Mouse (Mus musculus): ENCODE results near the gene Dazap1. TPM values are rescaled to one million over a fixed set of nuclear protein-coding genes. Genes with fewer than 3 reads are reported as not detected.

Gene Dazap1
- total RNA-seq, 2 experiments from 2014 or later, result 98.9 to 112 TPM

GRCm38 (mm10) chr10:80321670-80322581 is 60.6 kb downstream of the Dazap1 start:
- DNase-seq (ENCODE audit: low spot score in 2 of 2), result no peak

- no peak for DNase-seq (ENCODE audit: low spot score in 2 of 2)
Observed at GRCm38 (mm10) chr10:80322811-80323211, 61.5 kb downstream of the Dazap1 start.

GRCm38 (mm10) chr10:80323261-80324119 is 62.2 kb downstream of the Dazap1 start:
- DNase-seq (ENCODE audit: low spot score in 2 of 2), result peak in 1 of 2 experiments; percentile 64

- DNase-seq (ENCODE audit: low spot score in 2 of 2), result no peak
Observed at GRCm38 (mm10) chr10:80324120-80325037, 63.1 kb downstream of the Dazap1 start.

GRCm38 (mm10) chr10:80325045-80325444 is 63.8 kb downstream of the Dazap1 start:
- DNase-seq (ENCODE audit: low spot score in 2 of 2), result no peak

GRCm38 (mm10) chr10:80329273-80330081 is 68.2 kb downstream of the Dazap1 start, which contains the start of the genes Pcsk4 and Reep6:
Pcsk4 (minus strand) TSS chr10:80329498.
Reep6 (plus strand) TSS chr10:80329953.
- DNase-seq (ENCODE audit: low spot score in 2 of 2), result peak; percentile 94 to 95

- DNase-seq (ENCODE audit: low spot score in 2 of 2), result no peak
Observed at GRCm38 (mm10) chr10:80330084-80330483, 68.8 kb downstream of the Dazap1 start.

GRCm38 (mm10) chr10:80330888-80331287 is 69.6 kb downstream of the Dazap1 start:
- no peak for DNase-seq (ENCODE audit: low spot score in 2 of 2)

- DNase-seq (ENCODE audit: low spot score in 2 of 2), result no peak
Observed at GRCm38 (mm10) chr10:80331636-80332524, 70.6 kb downstream of the Dazap1 start.

GRCm38 (mm10) chr10:80332525-80332989 is 71.3 kb downstream of the Dazap1 start:
- no peak for DNase-seq (ENCODE audit: low spot score in 2 of 2)

GRCm38 (mm10) chr10:80336263-80336662 is 75.0 kb downstream of the Dazap1 start:
- DNase-seq (ENCODE audit: low spot score in 2 of 2), result no peak

Small RNA genes within 50 kb of the gene (microRNA-seq; reads per million reads assigned to microRNA genes)
- not detected for gene Mir6911

Other genes starting within 250 kb of the Dazap1 start
- 1 to 10 TPM; 4.0 to 4.7 TPM for gene Arhgap45, start 244.8 kb upstream of the Dazap1 start, total RNA-seq (2021)
- gene Polr2e, start 221.7 kb upstream of the Dazap1 start, total RNA-seq (2021), result 10 to 100 TPM; 77.3 to 77.7 TPM
- gene Gpx4, start 214.3 kb upstream of the Dazap1 start, total RNA-seq (2021), result 100 to 1,000 TPM; 339 to 434 TPM
- 10 to 100 TPM; 13.0 to 13.6 TPM for gene Sbno2, start 155.9 kb upstream of the Dazap1 start, total RNA-seq (2021)
- 100 to 1,000 TPM; 116 to 125 TPM for gene Stk11, start 145.7 kb upstream of the Dazap1 start, total RNA-seq (2021)
- gene Atp5d, start 122.9 kb upstream of the Dazap1 start, total RNA-seq (2021), result 100 to 1,000 TPM; 522 to 564 TPM
- 1 to 10 TPM; 2.2 to 2.7 TPM for gene Cbarp, start 120.7 kb upstream of the Dazap1 start, total RNA-seq (2021)
- 10 to 100 TPM; 67.7 to 74.0 TPM for gene Midn, start 113.2 kb upstream of the Dazap1 start, total RNA-seq (2021)
- 100 to 1,000 TPM; 107 to 153 TPM for gene Cirbp, start 95.5 kb upstream of the Dazap1 start, total RNA-seq (2021)
- gene 1600002K03Rik, start 88.5 kb upstream of the Dazap1 start, total RNA-seq (2021), result 1 to 10 TPM; 3.4 to 3.8 TPM
- 1 to 10 TPM; 3.5 to 3.7 TPM for gene Efna2, start 82.0 kb upstream of the Dazap1 start, total RNA-seq (2021)
- 10 to 100 TPM; 61.3 to 61.5 TPM for gene Mum1, start 35.1 kb upstream of the Dazap1 start, total RNA-seq (2021)
- 100 to 1,000 TPM; 327 to 331 TPM for gene Ndufs7, start 12.4 kb upstream of the Dazap1 start, total RNA-seq (2021)
- 100 to 1,000 TPM; 446 to 545 TPM for gene Gamt, start 474 bp upstream of the Dazap1 start, total RNA-seq (2021)
- gene Rps15, start 31.0 kb downstream of the Dazap1 start, total RNA-seq (2021), result 1,000 to 10,000 TPM; 1,165 to 1,300 TPM
- gene Apc2, start 34.5 kb downstream of the Dazap1 start, total RNA-seq (2021), result 1 to 10 TPM in 1 of 2 experiments, under 1 TPM in 1; 0.73 to 2.1 TPM
- 10 to 100 TPM; 16.7 to 17.6 TPM for gene 2310011J03Rik, start 59.1 kb downstream of the Dazap1 start, total RNA-seq (2021)
- gene Pcsk4, start 68.0 kb downstream of the Dazap1 start, total RNA-seq (2021), result 1 to 10 TPM; 1.0 to 1.5 TPM
- gene Reep6, start 68.5 kb downstream of the Dazap1 start, total RNA-seq (2021), result 1 to 10 TPM; 2.7 to 4.1 TPM
- gene Adamtsl5, start 86.9 kb downstream of the Dazap1 start, total RNA-seq (2021), result 10 to 100 TPM; 15.5 to 16.5 TPM
- under 1 TPM in 1 of 2 experiments, not detected in 1; 0.34 TPM for gene Plk5, start 95.0 kb downstream of the Dazap1 start, total RNA-seq (2021)
- 10 to 100 TPM; 17.8 to 18.9 TPM for gene Mex3d, start 126.2 kb downstream of the Dazap1 start, total RNA-seq (2021)
- gene Mbd3, start 138.1 kb downstream of the Dazap1 start, total RNA-seq (2021), result 100 to 1,000 TPM; 139 to 140 TPM
- gene Uqcr11, start 145.3 kb downstream of the Dazap1 start, total RNA-seq (2021), result 100 to 1,000 TPM; 640 to 657 TPM
- 10 to 100 TPM; 66.4 to 67.5 TPM for gene Tcf3, start 172.2 kb downstream of the Dazap1 start, total RNA-seq (2021)
- gene Onecut3, start 233.3 kb downstream of the Dazap1 start, total RNA-seq (2021), result not detected

Measured in gastrocnemius, postnatal 4 days (tissue).